Mouse (Mus musculus) lung, postnatal 14 days (tissue): ENCODE results near the gene Fam166a.
A peak's percentile ranks its signal among the peaks of the same experiment; 100 is the strongest.

Experiments used
- DNase-seq: peaks from one replicate; pipeline ENCODE4 v3.0.0; 2021

Gene Fam166a

GRCm38 (mm10) chr2:25223681-25224491, 5.3 kb downstream of the Fam166a start:
- peak; percentile 87 for DNase-seq

DNA sequence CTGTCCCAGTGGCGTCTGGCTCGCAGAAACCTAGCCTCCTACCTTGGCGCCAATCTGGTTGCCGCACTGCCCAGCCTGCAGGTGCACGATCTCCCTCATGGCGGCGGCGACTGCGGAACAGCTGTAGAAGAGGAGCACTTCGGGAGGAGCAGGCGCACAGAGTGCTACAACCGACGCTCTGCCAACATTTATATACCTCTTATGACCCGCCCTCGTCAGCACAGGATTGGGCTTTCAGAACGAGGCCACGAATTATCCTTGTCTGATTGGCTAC, 5.9 kb downstream of the Fam166a start, which contains the start of gene Tubb4b:
Gene Tubb4b, minus strand, starts transcription at position 211 of the 274 bp plus-strand sequence.
- no peak for DNase-seq

- DNase-seq: peak; percentile 96
These were observed 6.5 kb downstream of the Fam166a start for GRCm38 (mm10) chr2:25224766-25225752.

- no peak for DNase-seq
These were observed 7.3 kb downstream of the Fam166a start for GRCm38 (mm10) chr2:25225811-25226379.

- no peak for DNase-seq
These were observed 8.3 kb downstream of the Fam166a start for GRCm38 (mm10) chr2:25226864-25227263.

GRCm38 (mm10) chr2:25227406-25227805, 8.9 kb downstream of the Fam166a start:
- DNase-seq: no peak

- DNase-seq: peak; percentile 91
These were observed 9.9 kb downstream of the Fam166a start for GRCm38 (mm10) chr2:25228431-25228889.

GRCm38 (mm10) chr2:25228995-25229530, 10.5 kb downstream of the Fam166a start:
- no peak for DNase-seq

GRCm38 (mm10) chr2:25229582-25229981, 11.0 kb downstream of the Fam166a start:
- no peak for DNase-seq

DNA sequence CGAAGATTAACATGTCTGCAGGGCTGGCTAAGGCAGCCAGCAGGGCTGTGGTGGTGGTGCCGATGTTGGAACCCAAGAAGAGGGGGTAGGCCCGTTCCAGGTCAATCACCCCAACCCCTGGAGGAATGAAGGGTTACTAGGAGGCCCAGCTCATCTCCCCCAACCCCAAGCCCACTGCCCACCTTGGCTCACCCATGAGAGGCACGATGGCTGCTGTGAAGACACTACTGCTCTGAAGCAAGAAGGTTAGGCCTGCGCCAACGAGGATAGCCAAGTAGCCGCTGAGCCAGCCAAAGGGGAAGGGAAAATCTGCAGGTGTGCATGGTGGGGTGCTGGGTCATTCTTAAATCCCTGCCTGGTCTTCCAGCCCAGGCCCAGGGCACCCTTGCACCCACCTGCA, 12.0 kb downstream of the Fam166a start:
- no peak for DNase-seq

DNA sequence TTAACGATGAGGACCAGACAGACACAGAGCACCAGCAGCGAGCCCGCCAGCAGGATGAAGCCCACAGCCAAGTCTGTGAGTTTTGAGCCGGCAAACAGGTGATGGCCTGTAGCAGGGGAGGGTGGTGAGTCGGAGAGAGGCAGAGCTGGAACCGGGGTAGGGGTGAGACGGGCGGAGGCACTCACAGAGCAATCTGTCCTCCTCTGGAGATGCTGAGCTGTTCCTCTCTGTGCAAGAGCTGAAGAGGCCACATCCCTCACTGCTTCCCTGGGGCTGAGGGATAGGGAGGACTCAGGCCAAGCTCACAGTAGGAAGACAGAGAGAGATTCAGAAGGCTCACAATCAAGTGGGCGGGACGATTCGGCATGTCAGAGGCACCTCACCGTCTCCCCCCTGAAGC, 12.5 kb downstream of the Fam166a start:
- DNase-seq: no peak

GRCm38 (mm10) chr2:25233421-25233820, 14.9 kb downstream of the Fam166a start:
- DNase-seq: no peak

- no peak for DNase-seq
These were observed 15.5 kb downstream of the Fam166a start, which contains the start of gene Slc34a3 for GRCm38 (mm10) chr2:25234050-25234449. Gene Slc34a3, minus strand, starts transcription at chr2:25234364.

DNA sequence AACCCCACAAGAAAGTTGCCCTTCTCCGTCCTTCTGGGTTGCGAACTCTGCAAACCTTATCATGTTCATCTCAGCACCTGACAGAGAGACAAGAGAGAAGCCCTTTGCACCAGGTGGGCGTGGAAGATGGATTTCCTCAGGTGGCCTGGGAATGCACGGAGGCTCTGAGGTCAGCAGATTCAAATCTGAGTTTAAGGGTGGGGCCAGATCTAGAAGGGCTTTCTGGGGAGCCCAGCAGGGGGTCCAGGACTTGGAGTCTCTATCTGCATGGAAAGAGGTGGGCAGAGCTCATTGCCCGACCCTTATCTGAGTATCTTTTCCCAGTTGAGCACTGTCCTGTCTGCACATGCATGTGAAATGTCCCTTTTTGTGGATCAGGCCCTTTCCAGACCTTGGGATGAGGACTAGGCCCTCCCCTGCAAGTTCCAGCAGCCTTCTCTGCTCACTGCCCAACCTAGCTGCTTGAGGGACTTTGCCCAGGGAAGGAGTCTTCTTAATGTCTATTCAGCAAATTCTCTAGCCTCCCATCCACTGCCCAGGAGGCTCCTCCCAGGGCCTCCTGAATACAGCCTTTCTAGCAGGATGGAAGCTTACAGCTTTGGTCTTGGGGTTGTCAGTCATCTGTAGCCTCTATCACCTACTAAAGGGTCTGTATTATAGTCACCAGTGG, 16.1 kb downstream of the Fam166a start:
- DNase-seq: no peak

- no peak for DNase-seq
These were observed 18.1 kb downstream of the Fam166a start, which contains the start of gene Rnf224 for GRCm38 (mm10) chr2:25236614-25237013. Gene Rnf224, minus strand, starts transcription at chr2:25236787.

- DNase-seq: peak; percentile 69
These were observed 19.0 kb downstream of the Fam166a start for GRCm38 (mm10) chr2:25237522-25237921.

DNA sequence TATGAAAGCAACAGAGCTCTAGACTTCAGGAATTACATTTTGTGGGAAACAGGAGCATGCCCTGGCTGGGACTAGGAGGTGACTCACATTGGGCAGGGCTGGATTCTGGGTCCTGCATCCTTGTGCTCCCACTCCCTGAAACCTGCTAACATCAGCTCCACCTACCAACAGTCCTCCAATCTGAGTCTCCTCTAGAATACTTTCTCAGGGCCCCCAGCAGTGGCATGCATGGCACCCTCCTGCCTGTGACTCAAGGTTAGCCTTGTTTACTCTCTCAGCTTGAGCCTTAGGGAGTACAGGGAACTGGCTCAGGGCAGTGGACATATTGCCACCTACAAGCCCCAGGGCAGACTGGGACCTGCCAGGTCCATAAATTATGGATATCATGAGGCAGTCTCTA, 19.6 kb downstream of the Fam166a start:
- DNase-seq: no peak

DNA sequence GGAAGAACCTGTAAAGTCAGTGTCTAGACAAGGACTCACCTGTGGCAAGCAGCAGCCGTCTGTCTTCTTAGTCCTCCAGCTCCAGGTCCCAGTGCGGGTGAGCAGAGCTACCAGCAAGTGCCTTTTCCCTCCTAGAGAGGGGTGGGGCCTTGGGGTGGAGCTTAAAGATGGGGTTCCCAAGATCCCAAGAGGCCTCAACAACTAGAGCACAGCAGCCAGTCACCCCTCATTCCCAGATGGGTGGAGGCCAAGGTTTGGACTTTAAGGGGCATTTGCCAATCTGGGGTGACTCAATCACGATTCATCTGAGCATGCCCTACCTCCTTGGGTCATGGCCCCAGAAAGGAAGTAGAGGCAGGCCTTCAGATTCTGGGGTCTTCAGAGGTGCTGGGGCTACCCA, 21.2 kb downstream of the Fam166a start:
- no peak for DNase-seq

GRCm38 (mm10) chr2:25240310-25240709, 21.8 kb downstream of the Fam166a start:
- no peak for DNase-seq

DNA sequence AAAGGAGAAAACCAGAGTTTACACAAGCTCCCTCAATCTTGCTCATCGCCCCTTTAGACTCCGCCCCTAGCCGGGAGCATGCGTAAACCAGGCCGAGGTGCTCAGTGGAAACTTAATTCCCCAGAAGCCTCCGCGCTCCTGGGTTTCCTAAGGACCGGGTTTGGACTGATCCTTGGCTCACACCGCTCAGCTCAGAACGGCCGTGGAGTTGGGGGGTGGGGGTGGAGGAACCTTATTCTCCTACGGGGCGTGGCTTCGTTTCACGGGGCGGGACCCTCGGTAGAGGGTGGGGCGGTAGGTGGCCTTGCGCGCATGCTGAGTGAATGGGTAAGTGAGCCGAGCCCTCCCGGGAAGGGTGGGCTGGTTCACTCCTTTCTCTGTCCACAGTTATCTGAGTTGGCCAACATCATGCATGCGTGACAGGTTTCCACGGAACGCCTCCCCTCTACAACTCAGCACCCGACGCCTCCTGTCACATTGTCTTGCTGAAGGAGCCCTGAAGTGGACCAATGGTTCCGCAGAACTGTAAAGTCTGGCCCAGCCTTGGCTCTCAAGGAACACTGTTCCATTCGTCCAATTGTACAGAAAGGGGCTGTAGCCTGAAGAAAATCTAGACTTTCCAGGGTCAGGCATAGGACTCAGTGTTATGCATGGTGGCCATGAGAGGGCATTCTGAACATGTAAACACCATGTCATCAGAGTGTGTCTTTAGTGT, 22.3 kb downstream of the Fam166a start:
- peak; percentile 76 for DNase-seq

DNA sequence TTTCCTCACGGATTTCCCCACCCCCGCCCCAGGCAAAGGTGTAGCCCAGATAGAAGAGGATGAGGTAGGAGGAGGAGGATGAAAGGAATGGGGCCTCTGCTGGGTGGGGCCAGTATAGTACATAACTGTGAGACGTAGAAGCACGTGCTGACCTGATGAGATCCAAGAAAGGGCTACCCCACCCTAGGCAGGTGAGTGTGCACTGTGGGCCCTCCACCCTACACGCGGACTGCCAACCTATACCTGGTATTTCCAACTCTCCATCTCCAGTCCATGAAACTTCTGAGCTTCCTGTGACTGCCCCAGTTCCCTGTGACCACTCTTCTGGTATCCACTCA, 22.9 kb downstream of the Fam166a start:
- DNase-seq: no peak

DNA sequence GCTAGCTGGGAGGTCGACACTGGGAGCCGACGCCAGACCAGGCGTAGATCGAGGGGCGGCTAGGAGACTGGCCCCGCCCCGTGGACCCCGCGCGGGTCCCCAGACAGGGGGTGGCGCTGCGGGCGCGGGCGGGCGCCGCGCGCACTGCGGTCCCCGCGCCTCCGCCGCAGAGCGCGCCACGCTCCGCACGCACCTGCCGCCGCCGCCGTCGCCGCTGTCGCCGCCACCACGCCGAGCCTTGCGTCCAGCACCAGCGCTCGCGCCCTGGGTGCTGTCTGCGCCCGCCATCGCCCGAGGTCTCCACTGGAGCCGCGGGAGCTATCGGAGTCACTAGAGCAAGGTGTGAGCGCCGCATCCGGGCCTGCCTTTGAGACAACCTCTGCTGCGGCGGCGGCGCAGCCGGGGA, 23.6 kb downstream of the Fam166a start, which contains the start of the genes Rnf208 and Cysrt1:
Gene Rnf208, plus strand, starts transcription at position 155 of the 406 bp plus-strand sequence.
Gene Cysrt1, minus strand, starts transcription at position 352 of the 406 bp plus-strand sequence.
- no peak for DNase-seq
